Mouse (Mus musculus): Measurements from ENCODE around the gene Ubtf.
A peak's percentile ranks its signal among the peaks of the same experiment; 100 is the strongest.
"Not testable (repeated sequence)": the region's sequence is repeated elsewhere in the genome, so short reads cannot be mapped to it uniquely, and the experiment has no call there.

The Ubtf gene

DNA sequence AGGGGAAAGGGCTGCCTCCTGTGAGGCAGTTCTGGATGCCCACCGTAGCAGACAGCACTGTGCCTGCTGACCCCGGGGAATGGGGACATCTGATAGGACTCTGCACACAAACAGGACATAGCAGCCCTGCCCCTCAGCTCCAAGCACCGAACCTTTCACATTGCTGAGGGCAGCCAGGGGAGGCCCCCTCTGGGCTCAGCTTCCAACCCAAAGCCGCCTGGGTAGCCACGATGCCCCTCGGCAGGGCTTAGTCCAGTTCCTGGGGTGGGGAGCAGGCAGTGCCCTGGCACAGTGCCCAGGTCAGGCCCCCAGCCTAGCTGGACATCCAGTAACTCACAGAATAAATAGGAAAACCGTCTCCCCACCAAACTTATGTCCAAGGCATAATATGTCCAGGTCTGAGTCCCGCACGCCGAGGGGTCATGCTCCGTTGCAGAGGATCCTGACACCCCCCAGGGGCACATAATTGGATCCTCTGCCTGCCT, 28.4 kb downstream of the Ubtf start:
- no peak for DNase-seq

DNA sequence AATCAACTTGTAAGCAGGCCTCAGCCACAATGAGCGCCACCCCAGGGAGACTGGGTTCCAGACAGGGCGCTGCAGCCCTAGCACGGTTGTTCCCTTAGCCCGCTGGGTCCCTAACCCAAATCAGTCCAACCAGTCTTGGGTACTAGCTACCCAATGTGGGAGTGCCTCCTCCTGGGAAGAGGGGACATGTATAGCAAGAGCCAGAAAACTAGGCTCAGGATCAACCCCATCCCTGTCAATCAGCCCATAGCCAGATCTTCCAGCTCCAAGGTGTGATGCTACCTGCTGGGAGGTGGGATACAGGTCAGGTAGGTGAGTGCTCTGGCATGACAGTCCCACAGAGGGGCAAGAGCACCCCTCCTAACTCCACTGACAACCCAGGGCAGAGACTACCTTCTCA, 29.4 kb downstream of the Ubtf start:
- DNase-seq: no peak

DNA sequence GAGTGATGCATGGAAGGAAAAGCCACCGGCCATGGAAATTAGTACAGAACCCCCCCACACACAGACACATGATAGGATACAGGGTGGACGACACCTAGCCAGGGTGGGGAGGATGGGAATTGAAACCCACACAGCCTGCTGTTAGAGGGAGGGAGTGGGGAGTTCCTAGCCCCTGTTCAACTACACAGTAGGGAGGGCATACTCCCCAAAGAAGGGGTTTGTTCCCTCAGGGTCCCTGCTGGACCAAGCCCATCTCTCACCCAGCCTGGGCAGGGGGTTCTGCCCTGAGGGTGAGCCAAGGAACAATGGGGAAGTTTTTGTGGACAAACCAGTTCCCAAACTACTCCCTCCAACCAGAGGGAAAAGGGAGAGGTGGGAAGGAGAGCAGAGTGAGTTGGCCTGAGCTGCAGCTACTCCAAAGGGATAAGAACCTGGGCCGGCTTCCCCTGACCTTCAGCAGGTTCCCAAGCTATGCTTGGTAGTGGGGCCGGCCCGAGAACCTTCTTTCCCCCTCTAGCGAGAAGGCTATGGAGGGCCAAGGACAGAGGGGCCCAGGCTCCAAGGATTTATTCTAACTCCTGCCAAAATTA, 29.9 kb downstream of the Ubtf start:
- DNase-seq: no peak

DNA sequence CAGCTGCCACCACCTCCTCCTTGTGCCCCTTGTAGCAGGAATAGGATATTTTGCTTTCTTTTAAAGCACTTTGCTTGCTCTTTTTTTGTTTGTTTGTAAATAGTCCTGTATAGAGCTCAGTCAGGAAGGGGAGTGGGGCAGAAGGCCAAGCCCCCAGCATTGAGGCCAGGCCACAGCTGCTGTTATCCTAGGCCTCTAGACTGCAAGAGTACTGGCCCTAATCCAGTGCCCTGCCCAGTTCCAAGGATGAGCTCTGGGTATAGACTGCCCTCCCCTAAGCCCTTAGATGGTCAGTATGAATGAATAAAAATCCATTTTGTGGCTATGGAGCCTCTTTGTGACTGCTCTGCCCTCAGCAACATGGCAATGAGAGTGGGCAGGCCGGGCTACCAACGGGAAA, 30.6 kb downstream of the Ubtf start:
- no peak for DNase-seq

DNA sequence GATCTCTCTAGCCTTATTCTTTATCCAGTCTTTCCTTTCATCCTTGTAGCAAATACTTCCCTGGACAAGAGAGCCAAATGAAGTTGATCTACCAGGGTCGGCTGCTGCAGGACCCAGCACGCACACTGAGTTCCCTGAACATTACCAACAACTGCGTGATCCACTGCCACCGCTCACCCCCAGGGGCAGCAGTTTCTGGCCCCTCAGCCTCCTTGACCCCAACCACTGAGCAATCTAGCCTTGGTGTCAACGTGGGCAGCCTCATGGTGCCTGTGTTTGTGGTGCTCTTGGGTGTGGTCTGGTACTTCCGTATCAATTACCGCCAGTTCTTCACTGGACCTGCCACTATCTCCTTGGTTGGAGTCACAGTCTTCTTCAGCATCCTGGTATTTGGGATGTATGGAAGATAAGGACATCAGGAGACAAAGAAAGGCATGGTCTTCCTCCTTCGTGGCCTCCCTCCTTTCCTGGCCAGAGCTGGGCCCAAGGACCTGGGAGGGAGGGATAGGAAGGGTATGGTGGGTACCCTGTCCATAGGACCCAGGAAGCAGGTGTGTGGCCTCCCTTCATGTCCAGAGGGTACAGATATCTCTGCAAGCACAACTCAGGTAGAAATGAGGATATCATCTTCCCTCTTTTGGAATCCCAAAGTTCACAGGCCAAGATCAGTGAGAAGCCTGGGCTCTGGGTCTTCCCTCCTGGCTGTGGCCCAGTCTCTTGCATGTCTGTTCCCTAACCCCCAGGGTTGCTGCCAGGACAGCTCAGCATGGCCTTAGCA, 31.3 kb downstream of the Ubtf start:
- no peak for DNase-seq

DNA sequence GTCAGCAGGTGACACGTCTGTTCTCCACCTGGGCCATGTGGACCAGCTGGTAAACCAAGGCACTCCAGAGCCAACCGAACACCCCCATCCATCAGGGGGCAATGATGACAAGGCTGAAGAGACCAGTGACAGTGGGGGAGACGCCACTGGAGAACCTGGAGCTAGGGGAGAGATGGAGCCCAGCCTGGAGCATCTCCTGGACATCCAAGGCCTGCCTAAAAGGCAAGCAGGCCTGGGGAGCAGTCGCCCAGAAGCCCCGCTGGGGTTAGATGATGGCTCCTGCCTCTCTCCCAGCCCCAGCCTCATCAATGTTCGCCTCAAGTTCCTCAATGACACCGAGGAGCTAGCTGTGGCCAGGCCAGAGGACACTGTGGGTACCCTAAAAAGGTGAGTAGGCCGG, 32.1 kb downstream of the Ubtf start:
- DNase-seq: no peak

DNA sequence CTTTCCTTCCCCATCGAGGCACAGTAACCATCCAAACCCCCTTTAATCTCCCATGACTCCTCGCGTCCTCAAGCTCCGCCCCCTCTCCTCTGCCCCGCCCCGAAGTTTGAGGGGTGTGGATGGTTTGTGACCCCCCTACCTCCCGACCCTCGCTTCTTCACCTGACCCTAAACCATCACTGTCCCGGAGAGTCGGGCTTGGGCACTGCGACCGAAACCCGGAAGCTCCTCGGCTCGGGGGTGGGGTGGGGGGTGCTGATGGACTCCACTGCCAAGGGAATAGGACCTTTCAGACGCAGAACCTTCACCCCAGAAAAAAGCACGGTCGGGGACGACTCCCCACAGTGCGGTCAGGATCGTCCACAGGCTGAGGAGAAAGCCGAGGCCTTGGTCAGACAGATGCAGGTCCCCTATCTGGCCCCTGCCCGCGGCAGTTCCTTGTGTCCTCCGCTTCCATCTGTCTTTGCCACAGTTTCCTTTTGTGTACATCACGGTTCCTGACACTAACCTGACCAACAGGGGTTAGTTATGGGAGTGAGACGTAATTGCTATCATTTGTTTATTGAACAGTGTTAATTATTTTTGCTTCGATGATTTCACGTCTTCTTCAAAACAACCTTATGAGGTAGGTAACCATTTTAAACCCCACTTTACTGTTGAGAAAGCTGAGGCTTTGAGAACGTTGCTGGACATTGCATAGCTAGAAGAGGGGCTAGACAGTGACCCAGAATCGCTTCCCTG, 34.3 kb downstream of the Ubtf start:
- no peak for DNase-seq

DNA sequence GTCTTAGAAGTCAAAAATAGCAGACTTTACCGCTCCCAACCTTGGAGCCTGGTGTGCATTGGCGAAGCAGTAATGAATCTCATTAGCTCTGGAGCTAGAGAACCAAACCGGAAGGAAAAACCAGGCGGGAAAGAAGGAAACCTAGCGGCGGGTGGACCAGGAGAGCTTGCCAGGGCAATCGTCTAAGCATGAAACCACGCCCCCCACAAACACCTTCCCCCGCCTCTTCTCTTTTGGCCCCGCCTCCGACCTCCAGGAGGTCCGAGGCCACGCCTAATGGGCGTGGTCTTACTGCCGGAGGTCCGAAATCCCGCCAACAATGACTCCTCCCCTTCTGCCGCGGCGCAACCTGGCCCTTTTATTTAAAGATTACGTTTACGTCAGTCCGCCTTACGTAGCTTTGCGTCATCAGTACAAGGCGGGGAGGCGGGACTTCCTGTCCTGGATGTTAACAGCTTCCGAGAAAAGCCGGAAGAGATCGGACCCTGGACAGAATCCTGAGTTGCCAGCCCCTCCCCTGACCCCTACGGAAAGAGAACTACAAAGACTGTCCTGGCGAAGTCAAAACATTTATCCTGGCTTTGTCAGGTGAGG, 34.9 kb downstream of the Ubtf start, which contains the start of gene Tmub2:
Gene Tmub2 (plus strand): TSS at position 431 of the 594 bp plus-strand sequence.
- DNase-seq: peak; percentile 98

DNA sequence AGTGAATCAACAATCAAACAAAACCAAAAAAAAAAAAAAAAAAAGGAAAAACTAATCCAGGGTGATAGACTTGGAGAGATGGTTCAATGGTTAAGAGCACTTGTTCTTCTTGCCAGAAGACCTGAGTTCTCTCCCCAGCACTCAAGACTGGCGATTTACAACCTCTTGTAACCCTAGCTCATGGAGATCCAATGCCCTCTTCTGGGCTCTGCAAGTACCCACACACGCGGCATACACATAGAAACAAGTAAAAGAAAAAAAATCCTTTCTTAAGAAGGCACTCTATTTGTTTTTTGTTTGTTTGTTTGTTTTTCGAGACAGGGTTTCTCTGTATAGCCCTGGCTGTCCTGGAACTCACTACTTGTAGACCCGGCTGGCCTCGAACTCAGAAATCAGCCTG, 35.6 kb downstream of the Ubtf start:
- DNase-seq: no peak

DNA sequence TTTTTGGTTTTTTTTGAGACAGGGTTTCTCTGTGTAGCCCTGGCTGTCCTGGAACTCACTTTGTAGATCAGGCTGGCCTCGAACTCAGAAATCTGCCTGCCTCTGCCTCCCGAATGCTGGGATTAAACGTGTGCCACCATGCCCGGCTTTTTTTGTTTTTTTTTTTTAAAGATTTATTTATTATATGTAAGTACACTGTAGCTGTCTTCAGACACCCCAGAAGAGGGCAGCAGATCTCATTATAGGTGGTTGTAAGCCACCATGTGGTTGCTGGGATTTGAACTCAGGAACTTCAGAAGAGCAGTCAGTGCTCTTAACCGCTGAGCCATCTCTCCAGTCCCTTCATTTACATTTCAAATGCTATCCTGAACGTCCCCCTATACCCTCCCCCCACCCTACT, 39.3 kb downstream of the Ubtf start:
- DNase-seq: not testable (repeated sequence)

DNA sequence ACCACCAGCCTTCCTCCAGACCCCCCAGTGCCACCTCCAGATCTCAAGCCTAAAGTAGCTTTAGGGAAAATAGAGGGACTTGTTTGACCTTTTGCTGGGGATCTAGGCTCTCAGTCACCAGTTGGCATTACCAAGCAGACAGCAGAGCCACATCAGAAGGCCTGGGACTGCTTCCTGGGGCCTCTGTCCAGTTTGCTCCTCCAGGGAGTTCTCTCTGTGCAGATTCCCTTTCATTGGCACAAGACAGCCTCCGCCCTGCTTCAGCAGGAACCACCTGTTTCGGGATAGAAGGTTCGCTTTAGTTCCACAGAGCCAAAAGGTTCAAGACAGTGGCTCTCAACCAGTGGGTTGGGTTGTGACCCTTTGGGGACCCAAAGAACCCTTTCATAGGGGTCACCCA, 39.9 kb downstream of the Ubtf start:
- DNase-seq: no peak

DNA sequence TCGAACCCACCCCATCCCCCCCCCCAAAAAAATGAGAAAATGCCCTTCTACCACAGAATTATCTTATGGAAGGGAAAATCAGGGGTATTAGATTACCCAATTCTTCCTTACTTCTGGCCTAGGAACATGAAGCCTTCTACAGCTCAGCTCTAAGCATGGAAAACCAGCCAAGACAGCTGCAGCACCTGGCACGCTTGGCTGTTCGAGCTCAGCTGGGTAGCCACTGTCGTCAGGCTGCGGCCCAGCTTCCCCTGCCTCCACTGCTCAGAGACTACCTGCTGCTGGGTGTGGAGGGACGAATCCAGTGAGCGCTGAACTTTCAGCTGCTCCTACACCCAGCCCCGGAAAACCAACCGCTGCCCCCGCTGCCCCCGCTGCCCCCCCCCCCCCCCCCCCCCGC, 41.8 kb downstream of the Ubtf start:
- DNase-seq: no peak

DNA sequence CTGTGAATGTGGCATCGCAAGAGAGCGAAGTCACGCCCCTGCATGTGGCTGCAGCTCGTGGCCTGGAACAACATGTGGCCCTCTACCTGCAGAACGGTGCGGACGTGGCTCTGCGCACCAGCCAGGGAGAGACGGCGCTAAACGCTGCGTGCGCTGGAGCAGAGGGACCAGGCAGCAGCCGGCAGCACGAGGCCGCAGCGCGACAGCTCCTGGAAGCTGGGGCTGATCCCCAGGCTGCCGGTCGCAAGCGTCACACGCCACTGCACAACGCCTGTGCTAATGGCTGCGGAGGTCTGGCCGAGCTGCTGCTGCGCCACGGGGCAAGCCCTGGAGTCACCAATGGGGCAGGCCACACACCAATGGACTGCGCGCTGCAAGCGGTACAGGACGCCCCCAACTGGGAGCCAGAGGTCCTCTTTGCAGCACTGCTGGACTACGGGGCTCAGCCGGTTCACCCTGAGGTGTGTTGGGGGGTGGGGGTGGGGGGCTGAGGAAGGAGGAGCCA, 43.1 kb downstream of the Ubtf start:
- no peak for DNase-seq

DNA sequence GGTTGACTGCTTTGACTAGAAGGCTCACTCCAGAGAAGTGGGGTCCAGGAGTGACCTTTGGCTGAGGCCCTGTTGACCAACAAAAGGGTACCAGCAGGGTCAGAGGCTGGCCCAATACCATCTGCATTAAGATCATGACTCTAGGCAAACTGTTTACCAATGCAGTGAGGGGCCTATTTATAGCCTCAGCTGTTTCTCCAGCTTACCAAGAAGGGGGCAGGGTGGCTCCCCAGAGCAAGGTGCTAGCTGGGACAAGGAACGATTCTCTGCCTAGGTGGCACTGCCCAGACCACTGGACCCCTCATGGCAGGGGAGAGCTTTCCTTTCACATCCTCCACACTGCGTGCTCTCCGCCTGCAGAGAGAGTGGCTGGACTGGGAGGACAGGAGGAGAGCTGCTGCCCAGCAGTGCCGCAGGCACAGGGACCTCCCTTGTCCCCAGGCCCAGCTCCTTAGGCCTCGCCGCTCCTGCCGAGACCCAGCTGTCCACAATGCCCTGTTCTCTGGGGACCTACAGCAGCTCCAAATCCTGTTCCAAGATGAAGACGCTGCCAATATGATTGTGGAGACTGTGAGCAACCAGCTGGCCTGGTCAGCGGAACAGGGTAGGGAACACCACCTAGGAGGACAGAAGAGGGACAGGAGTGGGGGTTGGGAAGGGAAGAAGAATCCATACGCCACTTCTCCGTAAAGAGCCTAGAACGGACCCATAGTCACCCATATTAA, 50.9 kb downstream of the Ubtf start, which contains the start of gene Asb16:
Gene Asb16 (plus strand): TSS at position 224 of the 725 bp plus-strand sequence.
- no peak for DNase-seq

DNA sequence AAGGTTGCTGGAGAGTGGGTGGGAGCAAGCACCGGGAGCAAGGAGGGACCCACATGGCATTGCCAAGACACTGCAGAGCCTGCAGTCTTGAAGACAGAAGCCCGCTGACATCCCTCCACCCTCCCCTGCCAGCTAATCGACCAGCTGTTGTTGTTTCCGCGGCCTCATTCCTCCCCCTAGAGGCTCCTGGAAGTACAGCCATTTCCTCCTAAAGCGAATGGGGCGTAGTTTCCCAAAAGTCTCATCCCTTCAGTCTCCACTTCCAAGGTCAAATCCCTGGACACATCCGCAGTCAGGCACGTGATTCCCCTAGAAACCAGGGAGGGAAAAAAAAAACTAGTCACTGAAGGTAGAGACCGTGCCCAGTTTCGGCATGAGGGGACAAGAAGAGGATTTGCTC, 52.1 kb downstream of the Ubtf start:
- DNase-seq: peak; percentile 58 to 74

DNA sequence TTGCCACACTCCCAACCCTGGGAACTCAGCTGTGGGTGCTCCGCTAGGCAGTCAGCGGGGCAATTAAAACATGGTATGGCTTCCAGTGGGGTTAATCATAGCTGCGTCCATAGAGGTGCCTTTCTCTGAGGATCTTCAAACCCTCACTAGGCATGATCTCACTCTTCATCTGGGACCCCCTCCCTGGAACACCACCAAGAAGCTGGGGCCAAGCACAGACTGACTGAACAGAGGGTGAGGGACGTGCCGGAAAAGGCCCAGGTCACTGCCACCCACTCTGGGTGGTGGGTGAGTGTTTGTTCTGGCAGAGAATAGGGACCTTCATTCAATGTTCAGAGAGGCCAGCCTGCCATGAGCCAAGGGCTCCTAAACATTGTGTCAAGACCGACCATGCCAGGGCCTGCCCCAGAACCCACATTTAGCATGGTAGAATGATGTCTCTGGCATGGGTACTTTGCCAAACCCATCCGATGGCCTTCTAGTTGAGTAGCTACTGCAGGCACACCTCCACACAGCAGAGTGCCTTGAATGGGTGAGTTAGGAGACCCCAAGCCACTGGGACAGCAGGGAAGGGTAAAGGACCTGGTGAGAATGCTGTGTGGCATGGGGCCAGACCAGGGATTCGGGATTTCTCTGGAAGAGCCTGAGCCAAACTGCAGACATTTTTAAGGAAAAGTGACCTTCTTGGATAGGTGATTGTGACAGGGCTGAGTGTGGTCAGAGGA, 52.7 kb downstream of the Ubtf start:
- no peak for DNase-seq

DNA sequence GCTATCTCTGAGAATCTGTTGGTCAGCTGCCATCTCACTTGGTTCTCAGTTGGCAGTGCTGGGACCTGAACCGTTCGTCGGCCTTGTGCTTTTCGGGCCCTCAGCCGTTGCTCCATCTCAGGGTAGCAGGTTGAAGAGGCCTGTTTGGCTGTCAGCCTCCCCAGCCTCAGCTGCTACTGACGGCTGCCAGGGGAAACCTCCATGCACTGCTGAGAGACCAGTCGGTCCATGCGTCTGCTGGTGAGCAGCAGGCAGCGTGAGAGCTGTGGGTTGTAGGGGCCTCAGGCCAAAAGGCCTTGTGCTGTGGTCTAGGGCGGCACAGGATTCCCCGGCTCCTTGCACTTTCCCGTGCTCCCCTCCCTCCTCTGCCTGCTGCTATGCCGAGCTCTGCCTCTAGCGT, 53.7 kb downstream of the Ubtf start:
- DNase-seq: no peak

DNA sequence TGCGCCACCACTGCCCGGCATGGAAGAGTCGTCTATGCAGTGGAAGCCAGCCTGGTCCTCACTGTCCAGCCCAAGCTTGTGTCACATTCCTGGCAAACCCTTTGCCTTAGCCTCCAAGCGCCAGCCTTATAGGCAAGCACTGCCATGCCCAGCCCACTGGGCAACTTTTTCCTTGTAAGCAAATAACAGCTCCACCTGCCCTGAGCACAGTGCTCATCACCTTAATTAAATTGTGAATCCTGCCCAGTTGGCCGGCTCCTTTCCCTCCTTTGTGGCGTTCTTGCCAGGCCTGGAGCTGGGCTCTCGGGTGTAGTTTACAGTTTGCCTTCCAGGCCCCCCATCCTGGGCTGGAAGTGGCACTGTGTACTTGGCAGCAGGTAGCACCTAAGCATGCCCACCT, 56.3 kb downstream of the Ubtf start:
- DNase-seq: no peak

DNA sequence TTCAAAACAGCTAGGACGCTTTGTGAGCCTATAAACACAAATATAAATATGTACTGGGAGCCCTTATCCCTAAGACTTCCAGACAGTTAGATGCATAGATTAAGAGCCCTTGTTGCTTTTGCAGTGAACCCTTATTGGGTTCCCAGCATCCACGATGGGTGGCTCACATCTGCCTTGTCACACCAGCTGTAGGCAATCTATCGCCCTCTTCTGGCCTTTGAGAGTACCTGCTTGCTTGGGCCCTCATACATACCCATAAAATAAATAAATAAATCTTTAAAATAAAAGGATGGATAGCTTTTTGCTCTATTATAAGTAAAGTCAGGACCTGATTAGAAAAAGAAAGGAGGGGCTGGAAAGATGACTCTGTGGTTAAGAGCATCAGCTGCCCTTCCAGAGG, 61.0 kb downstream of the Ubtf start:
- DNase-seq: no peak

DNA sequence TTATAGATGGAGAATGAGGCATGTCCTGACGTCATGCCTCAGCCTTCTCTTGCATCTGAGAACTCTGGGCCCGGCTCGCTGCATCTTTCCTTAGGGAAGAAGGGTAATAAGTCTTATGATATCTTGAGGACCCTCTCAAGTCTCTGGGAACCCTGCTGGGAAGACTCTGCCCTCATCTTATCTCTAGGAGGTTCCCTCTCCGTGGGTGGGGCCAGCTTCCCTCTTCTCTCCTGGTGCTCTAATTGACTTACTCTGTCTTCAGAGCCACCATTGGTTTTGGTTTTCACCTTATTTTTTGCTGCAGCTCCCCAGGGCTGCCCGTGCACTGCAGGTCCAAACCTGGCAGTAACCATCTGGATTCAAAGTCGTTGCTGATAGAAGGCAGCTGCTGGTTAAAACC, 61.4 kb downstream of the Ubtf start:
- DNase-seq: no peak

DNA sequence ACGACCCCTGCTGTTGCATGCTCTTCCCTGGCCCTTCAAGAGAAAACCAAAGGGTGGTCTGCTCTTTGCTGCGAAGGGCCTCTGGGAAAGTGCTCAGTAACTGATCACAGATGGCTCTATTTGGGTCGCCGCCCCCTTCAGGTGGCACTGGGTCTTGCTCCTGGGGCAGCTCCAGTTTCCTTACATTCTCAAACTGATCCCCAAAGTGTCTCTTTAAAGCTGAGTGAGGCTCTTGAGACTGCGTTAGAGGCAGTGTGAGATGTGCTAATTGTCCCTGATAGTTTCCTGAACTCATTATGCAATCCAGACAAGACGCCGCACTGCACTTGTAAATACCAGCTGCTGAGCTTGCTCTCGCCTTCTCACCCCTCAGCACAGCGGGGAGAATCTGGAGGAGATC, 62.0 kb downstream of the Ubtf start:
- no peak for DNase-seq
